Mouse (Mus musculus) layer of hippocampus, postnatal 36 days (tissue): ENCODE results near the gene 1700011L22Rik. TPM values are rescaled to one million over a fixed set of nuclear protein-coding genes. Genes with fewer than 3 reads are reported as not detected.

Source experiments
- DNase-seq, 2 experiments: peaks; one replicate each; pipeline ENCODE4 v3.0.0; 2022
- total RNA-seq, 2 experiments: library from RNA; stranded (reverse); gene quantifications; 2 replicates each; pipeline ENCODE4 v1.2.3; 2021

1700011L22Rik gene
- total RNA-seq, 2 experiments from 2014 or later, result not detected

GRCm38 (mm10) chr8:79239320-79239719, 9.1 kb downstream of the 1700011L22Rik start:
- DNase-seq, result no peak

- DNase-seq, result no peak
Observed at GRCm38 (mm10) chr8:79229266-79229888, 19.0 kb downstream of the 1700011L22Rik start.

- no peak for DNase-seq
Observed at GRCm38 (mm10) chr8:79227916-79228315, 20.5 kb downstream of the 1700011L22Rik start.

- DNase-seq, result no peak
Observed at GRCm38 (mm10) chr8:79227194-79227593, 21.2 kb downstream of the 1700011L22Rik start.

- DNase-seq, result no peak
Observed at GRCm38 (mm10) chr8:79226046-79226445, 22.3 kb downstream of the 1700011L22Rik start.

- DNase-seq, result no peak
Observed at GRCm38 (mm10) chr8:79225586-79225985, 22.8 kb downstream of the 1700011L22Rik start.

GRCm38 (mm10) chr8:79224363-79224762, 24.0 kb downstream of the 1700011L22Rik start:
- DNase-seq, result no peak

- DNase-seq, result no peak
Observed at GRCm38 (mm10) chr8:79222752-79223141, 25.6 kb downstream of the 1700011L22Rik start.

- no peak for DNase-seq
Observed at GRCm38 (mm10) chr8:79222106-79222751, 26.1 kb downstream of the 1700011L22Rik start.

- no peak for DNase-seq
Observed at GRCm38 (mm10) chr8:79211630-79212029, 36.7 kb downstream of the 1700011L22Rik start.

GRCm38 (mm10) chr8:79209641-79210358, 38.6 kb downstream of the 1700011L22Rik start:
- no peak for DNase-seq

- no peak for DNase-seq
Observed at GRCm38 (mm10) chr8:79208691-79209640, 39.4 kb downstream of the 1700011L22Rik start.

- no peak for DNase-seq
Observed at GRCm38 (mm10) chr8:79208181-79208580, 40.2 kb downstream of the 1700011L22Rik start.

- no peak for DNase-seq
Observed at GRCm38 (mm10) chr8:79206895-79207294, 41.5 kb downstream of the 1700011L22Rik start.

- no peak for DNase-seq
Observed at GRCm38 (mm10) chr8:79201446-79202147, 46.8 kb downstream of the 1700011L22Rik start.

GRCm38 (mm10) chr8:79198675-79199074, 49.7 kb downstream of the 1700011L22Rik start:
- no peak for DNase-seq

GRCm38 (mm10) chr8:79196481-79196880, 51.9 kb downstream of the 1700011L22Rik start:
- DNase-seq, result no peak

- no peak for DNase-seq
Observed at GRCm38 (mm10) chr8:79190071-79190470, 58.3 kb downstream of the 1700011L22Rik start.

- no peak for DNase-seq
Observed at GRCm38 (mm10) chr8:79185488-79185887, 62.9 kb downstream of the 1700011L22Rik start.

- peak; percentile 19 to 31 for DNase-seq
Observed at GRCm38 (mm10) chr8:79179678-79180077, 68.7 kb downstream of the 1700011L22Rik start.

- no peak for DNase-seq
Observed at GRCm38 (mm10) chr8:79175991-79176390, 72.4 kb downstream of the 1700011L22Rik start.

GRCm38 (mm10) chr8:79173606-79174005, 74.8 kb downstream of the 1700011L22Rik start:
- no peak for DNase-seq
